Mouse (Mus musculus): Measurements from ENCODE around the gene Clybl.

The Clybl gene

GRCm38 (mm10) chr14:122416166-122416771, 234.8 kb downstream of the Clybl start:
- DNase-seq (ENCODE audit: low read depth, low spot score) = no peak

DNA sequence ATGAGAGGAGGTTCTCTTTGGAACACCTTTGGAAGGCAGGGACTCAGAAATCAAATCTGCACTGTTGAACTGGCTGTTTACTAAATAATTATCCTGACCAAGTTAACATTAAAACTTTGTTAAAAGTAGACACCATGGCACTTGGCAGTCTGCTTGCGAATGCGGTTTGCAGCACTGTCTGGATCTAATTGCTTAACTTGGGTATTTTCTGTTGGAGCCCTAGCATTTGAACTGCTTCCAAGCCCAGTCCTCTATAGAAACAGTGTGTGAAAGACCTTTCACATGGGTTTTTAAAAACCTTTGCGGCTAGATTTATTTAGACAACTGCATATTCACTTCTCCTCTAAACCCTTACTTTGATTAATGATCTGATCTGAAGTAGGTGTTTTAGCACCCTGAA, 242.9 kb downstream of the Clybl start:
- no peak for DNase-seq (ENCODE audit: low read depth, low spot score)

DNA sequence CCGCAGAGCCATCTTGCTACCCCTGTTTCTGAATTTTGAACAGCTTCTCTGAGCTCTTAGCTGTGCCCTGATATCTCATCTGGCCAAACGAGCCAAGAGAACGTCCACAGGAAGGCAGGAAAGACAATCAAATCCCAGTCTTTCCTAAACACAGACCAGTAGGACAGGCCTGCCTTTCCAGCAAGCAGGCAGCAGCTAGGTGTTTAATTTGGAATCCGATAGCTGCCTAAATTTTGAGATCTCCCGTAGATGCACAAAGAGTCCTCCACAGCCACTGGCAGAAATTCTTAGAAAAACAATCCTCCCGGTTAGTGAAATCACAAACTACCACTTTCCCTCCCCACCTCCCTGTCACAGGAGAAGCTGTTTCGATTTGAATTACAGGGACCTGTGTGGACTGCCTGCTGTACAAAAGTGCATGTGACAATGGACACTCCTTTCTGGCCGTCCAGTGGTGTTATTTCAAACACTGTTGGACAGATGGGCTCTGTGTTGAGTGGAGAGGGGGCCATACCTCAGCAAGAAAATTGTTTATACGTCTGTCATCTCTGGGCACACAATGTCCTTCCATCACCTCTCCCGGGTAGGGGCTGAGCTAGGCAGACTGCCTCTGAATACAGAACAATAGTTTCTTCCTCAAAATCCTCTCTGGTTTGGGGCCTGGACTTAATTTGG, 245.2 kb downstream of the Clybl start:
- DNase-seq (ENCODE audit: low read depth, low spot score) = no peak

DNA sequence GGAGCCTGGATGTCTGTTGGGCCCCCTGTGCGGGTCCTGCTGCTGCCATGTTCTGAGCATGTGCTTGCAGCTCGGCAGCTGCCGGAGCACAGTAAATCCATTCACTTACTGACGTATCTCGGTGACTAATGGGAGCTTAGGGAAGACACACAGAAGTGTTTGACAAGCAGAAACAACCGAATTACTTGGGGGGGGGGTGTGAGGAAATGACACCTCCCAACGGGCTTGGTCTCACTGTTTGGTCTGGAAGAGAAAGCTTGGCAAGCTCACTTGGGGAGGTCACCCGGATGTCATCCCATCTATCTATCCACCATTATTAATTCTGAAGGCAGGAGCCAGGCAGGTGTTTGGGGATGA, 245.7 kb downstream of the Clybl start:
- no peak for DNase-seq (ENCODE audit: low read depth, low spot score)

DNA sequence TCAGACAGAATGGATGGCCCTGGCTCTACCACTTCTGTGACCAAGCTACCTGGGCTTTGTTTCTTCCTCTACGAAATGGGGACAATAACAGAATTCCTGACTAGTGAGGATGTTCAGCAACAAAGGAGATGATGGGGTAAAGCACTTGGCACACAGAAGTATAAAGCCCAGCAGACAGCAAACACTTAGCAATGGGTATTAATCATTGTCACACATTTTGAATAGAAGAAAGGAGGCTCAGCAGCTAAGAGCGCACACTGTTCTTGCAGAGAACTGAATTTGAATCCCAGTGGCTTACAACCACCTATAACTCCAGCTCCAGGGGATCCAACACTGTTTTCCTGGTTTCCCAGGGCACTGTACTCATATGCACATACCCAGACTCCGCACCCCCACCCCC, 246.2 kb downstream of the Clybl start:
- DNase-seq (ENCODE audit: low read depth, low spot score) = no peak

DNA sequence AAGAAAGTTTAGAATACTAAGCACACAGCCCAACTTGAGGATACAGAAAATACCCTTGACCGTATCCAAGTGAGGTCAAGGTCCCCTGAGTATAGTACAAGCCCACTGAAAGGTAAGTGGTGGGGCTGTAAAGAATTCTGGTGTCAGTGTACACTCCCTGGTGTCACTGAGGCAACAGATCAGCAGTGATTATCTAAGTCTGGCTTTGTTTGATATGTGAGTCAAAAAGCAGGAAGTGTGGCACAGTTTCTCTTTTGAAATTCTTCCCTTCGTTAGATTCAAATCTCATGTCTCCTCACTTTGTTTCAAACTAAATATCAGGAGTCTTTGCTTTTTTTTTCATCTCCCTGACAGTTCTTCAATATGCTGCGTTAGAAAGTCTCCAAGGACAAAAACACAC, 251.1 kb downstream of the Clybl start:
- DNase-seq (ENCODE audit: low read depth, low spot score) = no peak

DNA sequence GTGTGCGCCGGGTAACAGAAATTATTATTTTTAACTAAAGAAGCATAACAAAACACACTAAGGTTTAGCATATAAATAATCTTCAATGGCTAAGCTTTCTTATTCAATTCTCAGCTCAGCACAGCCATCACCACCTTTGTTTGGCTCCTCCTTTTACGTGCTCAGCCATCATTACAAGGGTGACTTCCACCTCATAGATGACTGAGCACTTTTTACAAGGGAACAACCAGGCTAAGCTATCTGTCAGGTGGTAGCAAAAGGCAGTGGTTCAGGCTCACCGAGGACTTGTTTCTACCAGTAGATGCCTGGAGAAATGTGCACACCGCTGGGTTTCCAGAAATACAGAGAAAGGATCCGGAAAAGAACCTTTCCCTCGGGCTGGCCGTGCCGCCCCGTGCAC, 252.5 kb downstream of the Clybl start:
- no peak for DNase-seq (ENCODE audit: low read depth, low spot score)

DNA sequence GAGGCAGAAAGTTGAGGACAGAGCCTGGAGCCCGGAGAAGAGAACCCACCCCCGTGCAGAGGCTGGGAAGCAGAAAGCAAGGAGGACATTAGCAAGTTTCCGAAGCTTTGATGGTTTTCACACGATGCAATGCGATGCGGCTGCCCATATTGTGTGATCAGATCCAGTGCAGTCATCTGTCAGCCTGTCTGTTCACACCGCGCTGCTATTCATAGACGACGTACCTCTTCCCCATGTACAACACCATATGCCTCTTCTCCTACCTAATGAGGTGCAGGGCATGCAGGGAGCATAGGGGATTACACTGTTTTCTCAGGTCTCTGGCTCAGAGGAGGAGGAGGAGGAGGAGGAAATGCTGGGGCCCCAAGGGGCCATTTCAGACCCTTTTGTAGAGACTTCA, 255.3 kb downstream of the Clybl start:
- DNase-seq (ENCODE audit: low read depth, low spot score) = no peak

GRCm38 (mm10) chr14:122449601-122450495, 268.3 kb downstream of the Clybl start:
- no peak for DNase-seq (ENCODE audit: low read depth, low spot score)

- no peak for DNase-seq (ENCODE audit: low read depth, low spot score)
These were observed 269.2 kb downstream of the Clybl start, which contains the start of gene Gm5089 for GRCm38 (mm10) chr14:122450496-122451382. Gm5089 (minus strand) TSS chr14:122451115.

- DNase-seq (ENCODE audit: low read depth, low spot score) = no peak
These were observed 270.1 kb downstream of the Clybl start for GRCm38 (mm10) chr14:122451551-122452145.

Measured in skeletal muscle tissue, adult 2 months (tissue).